Mouse (Mus musculus): ENCODE data around the gene Ccdc38. TPM values are rescaled to one million over a fixed set of nuclear protein-coding genes. Genes with fewer than 3 reads are reported as not detected.

The Ccdc38 gene
- polyA plus RNA-seq, 1 experiment = not detected

DNA sequence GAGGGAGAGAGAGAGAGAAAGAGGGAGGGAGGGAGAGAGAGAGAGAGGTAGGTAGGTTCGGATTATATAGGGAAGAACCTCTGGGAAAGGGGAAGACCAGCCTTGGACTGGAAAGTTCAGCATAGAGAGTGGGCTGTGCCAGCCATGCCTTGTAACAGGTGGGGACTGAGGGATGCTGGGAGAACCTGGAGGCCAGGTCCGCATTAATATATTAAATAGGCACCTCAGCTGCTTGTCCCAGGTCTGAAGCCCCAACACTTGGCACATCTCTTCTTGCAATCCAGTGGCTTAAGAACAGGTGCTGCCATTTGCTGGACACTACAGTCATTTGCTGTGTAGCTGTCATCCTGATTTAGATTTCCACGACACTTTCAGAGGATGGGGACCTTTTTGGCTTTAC is 56.2 kb downstream of the Ccdc38 start:
- no peak for DNase-seq (ENCODE audit: low read depth, low spot score)
- 75% methylated on average over 3 of the region's 3 CpGs for WGBS

DNA sequence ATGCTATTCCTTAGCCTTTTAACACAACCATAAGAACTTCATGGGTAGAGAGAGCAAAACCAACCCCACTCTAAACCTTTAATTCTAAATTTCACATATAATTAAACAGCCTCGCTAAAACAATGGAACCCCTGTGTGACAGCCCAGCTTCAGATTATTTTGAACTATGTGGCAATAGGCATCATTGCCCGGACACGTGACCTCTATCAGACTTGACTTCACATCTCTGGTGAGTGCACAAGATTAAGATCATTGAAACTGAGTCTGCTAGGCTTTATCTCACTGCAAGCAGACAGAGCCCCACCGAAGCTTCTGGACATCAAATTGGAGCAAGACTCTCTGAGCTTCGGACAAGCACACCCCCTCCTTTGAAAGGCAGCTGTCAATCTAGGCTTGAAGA is 61.9 kb downstream of the Ccdc38 start:
- 85% methylated on average over 5 of the region's 5 CpGs for WGBS

DNA sequence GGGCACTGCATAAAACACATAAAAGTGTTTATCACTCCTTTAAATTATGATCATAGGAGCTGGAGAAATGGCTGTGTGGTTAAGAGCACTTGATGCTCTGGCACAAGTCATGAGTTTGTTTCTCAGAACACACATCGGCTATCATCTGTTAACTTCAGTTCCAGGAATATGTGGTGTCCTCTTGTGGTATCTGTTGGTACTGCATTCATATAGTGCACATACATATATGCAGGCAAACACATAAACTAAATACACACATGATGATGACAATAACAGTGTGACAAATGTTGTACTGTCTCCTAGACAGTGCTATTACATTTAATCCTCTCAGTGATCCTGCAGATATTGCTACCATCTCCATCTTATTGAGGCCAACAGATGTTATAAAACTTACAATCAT is 62.8 kb downstream of the Ccdc38 start:
- 98% methylated on average over 1 of the region's 1 CpGs for WGBS
- DNase-seq (ENCODE audit: low read depth, low spot score) = no peak

More for the DNA sequence above, 61.9 kb downstream of the Ccdc38 start:
- no peak for DNase-seq (ENCODE audit: low read depth, low spot score)

- WGBS = 91% methylated on average over 9 of the region's 9 CpGs
- no peak for DNase-seq (ENCODE audit: low read depth, low spot score)
Observed at GRCm38 (mm10) chr10:93606326-93606725, 65.9 kb downstream of the Ccdc38 start.

GRCm38 (mm10) chr10:93608051-93608450 is 67.6 kb downstream of the Ccdc38 start:
- DNase-seq (ENCODE audit: low read depth, low spot score) = no peak

GRCm38 (mm10) chr10:93609236-93609635 is 68.8 kb downstream of the Ccdc38 start:
- WGBS = 96% methylated on average over 7 of the region's 7 CpGs

More at GRCm38 (mm10) chr10:93608051-93608450, 67.6 kb downstream of the Ccdc38 start:
- WGBS = 66% methylated on average over 9 of the region's 9 CpGs

GRCm38 (mm10) chr10:93610896-93611295 is 70.5 kb downstream of the Ccdc38 start:
- WGBS = 87% methylated on average over 1 of the region's 1 CpGs
- no peak for DNase-seq (ENCODE audit: low read depth, low spot score)

More at GRCm38 (mm10) chr10:93609236-93609635, 68.8 kb downstream of the Ccdc38 start:
- DNase-seq (ENCODE audit: low read depth, low spot score) = no peak

DNA sequence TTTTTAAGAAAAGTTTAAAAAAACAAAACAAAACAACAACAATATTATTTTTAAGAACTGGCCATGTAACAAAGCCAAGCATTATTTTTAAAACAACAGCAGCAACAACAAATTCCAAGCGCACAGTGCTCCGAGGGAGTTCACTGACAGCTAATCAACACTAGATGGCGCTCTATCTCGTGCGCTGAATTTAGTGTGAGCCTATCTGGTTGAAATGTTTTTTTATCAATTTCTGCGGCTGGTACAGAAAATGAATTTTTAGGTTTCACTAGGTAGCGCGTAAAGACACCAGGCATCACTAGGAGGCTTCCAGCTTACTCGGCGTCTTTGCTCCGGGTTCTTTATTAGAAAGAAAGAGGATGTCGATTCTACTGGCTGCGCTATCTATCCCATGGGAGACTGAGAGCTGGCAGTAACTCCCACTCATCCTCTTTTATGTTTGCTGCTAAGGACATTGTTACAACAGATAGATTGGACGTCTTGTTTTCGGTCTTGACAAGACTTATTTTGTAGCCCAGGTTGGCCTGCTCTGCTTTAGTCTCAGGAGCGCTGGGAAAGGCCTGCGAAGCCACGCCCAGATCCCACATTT is 71.1 kb downstream of the Ccdc38 start:
- no peak for DNase-seq (ENCODE audit: low read depth, low spot score)
- WGBS = 46% methylated on average over 18 of the region's 18 CpGs

DNA sequence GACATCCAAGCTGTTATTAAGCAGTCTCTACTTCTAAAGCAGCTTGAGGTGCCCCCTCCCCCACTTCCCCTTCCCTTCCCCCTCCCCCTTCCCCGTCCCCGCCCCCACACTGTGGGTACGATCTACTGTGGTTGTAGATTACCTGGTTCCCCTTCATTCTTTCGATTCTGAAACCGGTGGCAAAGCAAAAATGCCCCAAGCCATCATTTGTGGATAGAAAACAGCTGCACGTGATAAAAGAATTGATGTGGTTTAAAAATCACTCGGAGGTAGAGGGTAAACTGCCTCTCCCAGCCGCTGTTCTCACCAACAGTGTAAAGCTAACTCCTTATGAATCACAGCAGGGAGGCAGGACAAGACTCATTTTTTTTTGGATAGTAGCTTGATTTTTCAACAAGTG is 74.4 kb downstream of the Ccdc38 start:
- DNase-seq (ENCODE audit: low read depth, low spot score) = no peak
- WGBS = 73% methylated on average over 8 of the region's 8 CpGs

GRCm38 (mm10) chr10:93620438-93621179 is 80.2 kb downstream of the Ccdc38 start:
- no peak for DNase-seq (ENCODE audit: low read depth, low spot score)
- 30% methylated on average over 7 of the region's 7 CpGs for WGBS

DNA sequence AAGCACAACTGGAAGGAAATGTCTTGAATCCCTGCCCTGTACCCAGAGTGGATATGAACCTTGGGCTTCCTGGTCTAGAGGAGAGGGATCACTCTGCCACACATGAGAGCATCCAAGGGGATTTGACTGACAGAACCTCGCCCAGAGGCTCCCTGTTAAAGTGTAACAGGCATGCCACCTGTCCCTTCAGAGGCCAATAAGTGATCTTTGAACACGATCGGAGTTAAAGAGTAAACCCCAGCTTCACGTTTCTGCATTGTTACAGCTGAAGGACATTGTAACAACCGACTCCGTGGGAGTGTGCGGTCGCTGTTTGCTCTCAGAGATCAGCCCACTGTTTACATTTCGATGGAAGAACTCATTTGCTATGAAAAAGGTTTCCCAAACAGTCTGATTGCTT is 83.3 kb downstream of the Ccdc38 start:
- 9% methylated on average over 9 of the region's 9 CpGs for WGBS
- peak; percentile 90 for DNase-seq (ENCODE audit: low read depth, low spot score)

DNA sequence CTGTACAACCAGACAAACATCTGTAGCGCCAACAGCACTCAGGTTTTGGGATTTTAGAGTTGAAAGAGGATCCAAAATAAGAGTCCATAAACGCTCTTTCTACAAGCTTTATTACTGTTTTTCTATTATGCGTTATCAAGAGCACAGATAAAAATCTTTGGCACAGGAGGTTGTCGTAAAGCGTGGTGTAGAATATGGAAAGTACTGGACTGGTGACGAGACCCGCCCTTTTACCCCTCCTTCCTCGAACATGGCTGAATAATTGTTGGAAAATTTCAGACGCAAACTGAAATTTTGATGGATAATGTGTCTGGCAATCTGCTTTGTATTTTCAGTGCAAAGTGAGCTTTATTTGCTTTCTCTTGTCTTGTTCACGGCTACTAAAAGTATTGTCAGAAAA is 83.7 kb downstream of the Ccdc38 start:
- WGBS = 19% methylated on average over 10 of the region's 10 CpGs
- DNase-seq (ENCODE audit: low read depth, low spot score) = peak; percentile 83

GRCm38 (mm10) chr10:93630310-93630709 is 89.9 kb downstream of the Ccdc38 start:
- WGBS = 39% methylated on average over 5 of the region's 5 CpGs
- DNase-seq (ENCODE audit: low read depth, low spot score) = no peak

GRCm38 (mm10) chr10:93632086-93632485 is 91.7 kb downstream of the Ccdc38 start:
- no peak for DNase-seq (ENCODE audit: low read depth, low spot score)
- 76% methylated on average over 4 of the region's 4 CpGs for WGBS

DNA sequence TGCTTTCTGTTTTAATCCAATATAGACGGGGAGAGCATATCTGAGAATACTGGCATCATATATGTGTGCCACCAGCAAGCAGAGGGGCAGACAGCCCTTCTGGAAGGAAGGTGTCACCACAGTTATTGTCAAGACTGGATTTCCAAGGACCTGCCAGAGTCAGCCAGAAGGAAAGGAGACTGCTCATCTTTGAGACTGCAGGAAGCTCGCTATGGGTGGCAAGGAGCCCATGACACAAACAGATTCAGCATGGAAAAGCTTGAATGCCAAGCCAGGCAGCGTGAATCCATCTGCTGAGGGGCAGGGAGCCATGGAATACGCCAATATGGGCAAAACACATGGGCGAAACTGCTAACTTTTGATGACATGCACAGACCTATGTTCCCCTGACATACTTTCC is 93.1 kb downstream of the Ccdc38 start:
- 86% methylated on average over 5 of the region's 5 CpGs for WGBS
- no peak for DNase-seq (ENCODE audit: low read depth, low spot score)

Other genes with a start within 250 kb of the Ccdc38 start
- 10.5 and 11.6 TPM in 2 replicates for gene Elk3, start 229.5 kb upstream of the Ccdc38 start, polyA plus RNA-seq (2012; rRNA removed)
- 120 and 274 TPM in 2 replicates for gene Lta4h, start 87.2 kb upstream of the Ccdc38 start, polyA plus RNA-seq (2012; rRNA removed)
- 0.26 and 0.29 TPM in 2 replicates for gene Hal, start 51.9 kb upstream of the Ccdc38 start, polyA plus RNA-seq (2012; rRNA removed)
- 0.06 and 0.10 TPM in 2 replicates for gene Amdhd1, start 599 bp upstream of the Ccdc38 start, polyA plus RNA-seq (2012; rRNA removed)
- 37.6 and 46.7 TPM in 2 replicates for gene Snrpf, start 49.1 kb downstream of the Ccdc38 start, polyA plus RNA-seq (2012; rRNA removed)
- 4.9 and 5.0 TPM in 2 replicates for gene Ntn4, start 100.0 kb downstream of the Ccdc38 start, polyA plus RNA-seq (2012; rRNA removed)

Data from large intestine, adult 2 months (tissue).